Mouse (Mus musculus) erythroblast, embryonic 14.5 days (primary cell): ENCODE data around the gene Ppm1a. TPM values are rescaled to one million over a fixed set of nuclear protein-coding genes. Genes with fewer than 3 reads are reported as not detected.

ENCODE experiments used
- H3K27me3 ChIP-seq: 2 replicates; pipeline ENCODE4 v1.6.1; 2012; ENCODE audit warnings: inconsistent platforms; ENCODE audit not compliant: control insufficient read depth
- H3K36me3 ChIP-seq: 2 replicates; pipeline ENCODE4 v1.6.1; 2012; ENCODE audit warnings: mild to moderate bottlenecking, inconsistent platforms; ENCODE audit not compliant: control insufficient read depth
- H3K4me1 ChIP-seq: 2 replicates; pipeline ENCODE4 v1.6.1; 2012; ENCODE audit warnings: inconsistent platforms; ENCODE audit not compliant: control insufficient read depth
- H3K4me3 ChIP-seq: replicated peaks from 2 replicates; pipeline ENCODE3; 2012; ENCODE audit warnings: moderate library complexity, mild to moderate bottlenecking, inconsistent platforms
- H3K9me3 ChIP-seq: 2 replicates; pipeline ENCODE4 v1.6.1; 2012; ENCODE audit warnings: low read length, inconsistent platforms, mixed read lengths; ENCODE audit not compliant: control insufficient read depth
- GATA1 ChIP-seq: IDR thresholded peaks from 2 replicates; pipeline ENCODE4 v1.6.1; 2012; ENCODE audit warnings: low read length, inconsistent platforms, mixed read lengths
- TAL1 ChIP-seq: IDR thresholded peaks from 3 replicates; pipeline ENCODE4 v1.6.1; 2012; ENCODE audit warnings: low read length, inconsistent platforms, mixed read lengths
- polyA plus RNA-seq: library from polyadenylated mRNA; stranded (reverse); fragments of >175 nt; gene quantifications from 2 replicates; pipeline ENCODE4 v1.2.3, GENCODE M21; 2012

The Ppm1a gene
- polyA plus RNA-seq, 1 experiment = 2.5 TPM

GRCm38 (mm10) chr12:72830317-72830716 is 73.1 kb downstream of the Ppm1a start:
- Histone ChIP-seq H3K4me3 (no peak overlapping the region), H3K4me1 (no peaks in the 10 kb centered on the region; the same call in 1 of the 2 replicates), H3K9me3 (no peaks in the 10 kb centered on the region), H3K27me3 (peaks cover 43% of the 10 kb centered on the region), H3K36me3 (no peaks in the 10 kb centered on the region)
- TF ChIP-seq GATA1 = no peak
- TF ChIP-seq TAL1 = no peak

DNA sequence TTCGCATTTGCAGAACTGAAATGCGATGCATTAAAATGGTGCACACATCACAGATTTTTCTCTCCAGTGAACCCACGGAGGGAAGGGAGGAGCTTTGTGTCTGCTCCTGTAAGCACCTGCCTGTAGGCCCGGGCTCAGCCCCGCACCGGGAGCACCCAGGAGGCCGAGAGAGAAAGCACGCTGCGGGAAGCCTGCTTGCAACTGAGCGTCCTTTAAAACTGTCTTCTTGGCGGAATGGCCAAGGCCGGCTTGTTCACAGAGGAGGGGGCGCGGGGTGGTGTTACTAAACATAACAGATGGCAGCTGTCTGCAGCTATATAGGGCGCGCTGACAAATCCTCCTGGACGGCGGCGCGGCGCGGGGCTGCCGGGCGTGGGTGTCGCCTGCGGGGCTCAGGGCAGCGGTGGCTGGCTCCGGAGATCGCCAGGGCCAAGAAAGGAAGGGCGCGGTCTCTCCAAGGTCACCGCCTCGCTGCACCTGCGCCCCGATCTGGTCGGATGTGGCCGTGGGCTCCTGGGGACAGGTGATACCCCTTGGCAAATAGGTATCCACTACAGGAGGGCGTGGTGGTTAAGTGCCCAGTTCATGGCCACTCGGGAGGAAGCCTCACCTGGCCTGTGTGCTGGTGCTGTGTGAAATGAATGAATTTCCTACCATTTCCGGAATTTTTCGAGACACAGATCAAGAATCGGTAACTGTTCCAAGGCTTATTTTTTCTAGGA is 74.6 kb downstream of the Ppm1a start:
- H3K4me3 ChIP-seq = no peak overlapping the region
- H3K36me3 ChIP-seq = no peaks in the 10 kb centered on the region
- H3K27me3 ChIP-seq = peaks cover 43% of the 10 kb centered on the region
- no peaks in the 10 kb centered on the region; the same call in 1 of the 2 replicates for H3K4me1 ChIP-seq
- no peaks in the 10 kb centered on the region for H3K9me3 ChIP-seq
- TF ChIP-seq GATA1 = no peak
- no peak for TF ChIP-seq TAL1

DNA sequence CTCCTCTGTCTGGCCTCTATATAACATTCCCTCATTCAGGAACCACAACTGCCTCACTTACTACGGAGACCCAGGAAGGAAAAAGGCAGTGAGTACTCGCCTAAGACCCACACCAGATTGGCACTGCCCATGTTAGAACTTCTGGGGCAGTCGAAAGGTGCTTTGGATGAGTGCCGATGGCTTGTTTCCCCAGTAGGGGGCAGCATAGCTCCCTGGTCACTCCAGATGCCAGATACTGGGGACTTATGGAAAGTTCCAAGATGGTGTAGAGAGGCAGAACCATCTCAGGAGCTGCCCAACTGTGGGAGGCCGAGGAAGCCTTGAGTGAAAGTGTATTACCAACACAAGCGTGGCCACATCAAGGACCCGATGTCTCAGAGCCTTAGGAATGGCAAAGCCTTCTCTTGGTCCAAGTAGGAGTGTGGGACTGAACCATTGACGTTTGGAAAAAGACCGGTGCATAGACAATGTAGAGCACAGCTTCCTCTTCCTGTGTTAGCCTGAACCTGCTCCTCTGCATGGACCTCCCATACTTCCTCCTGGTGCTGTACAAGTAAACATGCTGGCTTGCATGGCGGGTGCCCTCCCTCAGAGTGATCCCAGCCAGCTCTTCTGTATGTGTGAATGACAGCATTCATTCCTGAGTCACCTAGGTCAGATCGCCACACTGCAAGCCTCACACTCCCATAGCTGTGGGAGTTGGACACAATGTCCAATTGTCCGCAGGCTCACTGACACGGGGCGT is 77.7 kb downstream of the Ppm1a start:
- Histone ChIP-seq H3K4me1 (no peaks in the 10 kb centered on the region; the same call in 1 of the 2 replicates), H3K36me3 (no peaks in the 10 kb centered on the region), H3K27me3 (peaks cover 32% of the 10 kb centered on the region), H3K4me3 (no peak overlapping the region), H3K9me3 (no peaks in the 10 kb centered on the region)
- no peak for TF ChIP-seq GATA1
- TF ChIP-seq TAL1 = no peak

DNA sequence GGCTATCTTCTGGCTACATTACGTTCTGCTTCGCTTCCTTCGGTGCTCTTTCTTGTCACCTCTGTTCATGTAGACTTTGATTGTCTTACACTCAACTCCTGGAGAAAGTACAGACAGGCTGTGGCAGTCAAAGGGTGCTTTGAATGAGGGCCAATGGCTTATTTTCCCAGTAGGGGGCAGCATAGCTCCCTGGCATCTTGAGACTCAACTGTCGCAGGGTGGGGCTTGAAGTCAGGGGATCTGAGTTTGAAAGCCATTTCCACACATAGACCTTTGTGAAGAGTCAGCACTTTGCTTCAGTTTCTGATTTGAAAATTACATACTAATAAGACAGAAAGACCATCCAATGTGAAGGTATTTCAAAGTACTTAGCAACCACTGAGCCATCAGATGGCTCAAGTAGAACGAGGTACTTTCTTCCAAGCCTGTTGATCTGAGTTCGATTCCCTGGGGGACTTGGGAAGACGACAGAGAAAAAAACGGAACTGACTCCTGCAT is 78.3 kb downstream of the Ppm1a start:
- Histone ChIP-seq H3K36me3 (no peaks in the 10 kb centered on the region), H3K9me3 (0 out of 2 replicates have a peak, but pooled peaks cover 2% of the 10 kb centered on the region), H3K4me1 (no peaks in the 10 kb centered on the region; the same call in 1 of the 2 replicates), H3K27me3 (peaks cover 26% of the 10 kb centered on the region), H3K4me3 (no peak overlapping the region)
- TF ChIP-seq GATA1 (no peak), TAL1 (no peak)

- peaks cover 9% of the 10 kb centered on the region for H3K27me3 ChIP-seq
- peaks cover 9% of the 10 kb centered on the region for H3K9me3 ChIP-seq
- H3K36me3 ChIP-seq = no peaks in the 10 kb centered on the region
- H3K4me1 ChIP-seq = no peaks in the 10 kb centered on the region
- no peak overlapping the region for H3K4me3 ChIP-seq
- TF ChIP-seq GATA1 (no peak), TAL1 (no peak)
Measured at GRCm38 (mm10) chr12:72837302-72837701, 80.0 kb downstream of the Ppm1a start.

- Histone ChIP-seq H3K4me1 (peaks cover 6% of the 10 kb centered on the region), H3K27me3 (peaks cover 6% of the 10 kb centered on the region; the same call in 1 of the 2 replicates), H3K4me3 (no peak overlapping the region), H3K36me3 (no peaks in the 10 kb centered on the region), H3K9me3 (peaks cover 9% of the 10 kb centered on the region)
- no peak for TF ChIP-seq GATA1
- no peak for TF ChIP-seq TAL1
Measured at GRCm38 (mm10) chr12:72841500-72841899, 84.2 kb downstream of the Ppm1a start.

GRCm38 (mm10) chr12:72843135-72843534 is 85.9 kb downstream of the Ppm1a start:
- TF ChIP-seq GATA1 = no peak
- TF ChIP-seq TAL1 = no peak
- H3K27me3 ChIP-seq = peaks cover 13% of the 10 kb centered on the region

GRCm38 (mm10) chr12:72843555-72843954 is 86.3 kb downstream of the Ppm1a start:
- Histone ChIP-seq H3K4me1 (peaks cover 6% of the 10 kb centered on the region), H3K4me3 (no peak overlapping the region), H3K27me3 (peaks cover 17% of the 10 kb centered on the region), H3K9me3 (peaks cover 9% of the 10 kb centered on the region), H3K36me3 (no peaks in the 10 kb centered on the region)
- TF ChIP-seq GATA1 (no peak), TAL1 (no peak)

More at GRCm38 (mm10) chr12:72843135-72843534, 85.9 kb downstream of the Ppm1a start:
- peaks cover 6% of the 10 kb centered on the region for H3K4me1 ChIP-seq
- no peaks in the 10 kb centered on the region for H3K36me3 ChIP-seq
- peaks cover 9% of the 10 kb centered on the region for H3K9me3 ChIP-seq
- no peak overlapping the region for H3K4me3 ChIP-seq

- Histone ChIP-seq H3K9me3 (peaks cover 9% of the 10 kb centered on the region), H3K36me3 (no peaks in the 10 kb centered on the region), H3K4me1 (peaks cover 6% of the 10 kb centered on the region), H3K4me3 (peak overlapping the region; percentile 13), H3K27me3 (peaks cover 18% of the 10 kb centered on the region)
- TF ChIP-seq GATA1 (no peak), TAL1 (no peak)
Measured at GRCm38 (mm10) chr12:72843973-72844620, 86.8 kb downstream of the Ppm1a start.
